Mouse (Mus musculus) heart, embryonic 11.5 days (tissue): Measurements from ENCODE around the gene Tnfaip1. TPM values are rescaled to one million over a fixed set of nuclear protein-coding genes. Genes with fewer than 3 reads are reported as not detected.
A peak's percentile ranks its signal among the peaks of the same experiment; 100 is the strongest.
"Not testable (repeated sequence)": the region's sequence is repeated elsewhere in the genome, so short reads cannot be mapped to it uniquely, and the experiment has no call there.

Source experiments
- ATAC-seq: fragments of 200-750 bp; cut with Nextera tagmentation; replicated peaks from 2 replicates; pipeline ENCODE4 v1.8.0; 2017; ENCODE audit warnings: moderate library complexity; ENCODE audit not compliant: insufficient number of reproducible peaks, low FRiP score, low TSS enrichment
- H3K27ac ChIP-seq: fragments of 300-500 bp; sonication (generic); 2 replicates; pipeline ENCODE4 v1.5.1; 2014; ENCODE audit warnings: mild to moderate bottlenecking, low read depth, low read length
- H3K27me3 ChIP-seq: fragments of 300-500 bp; sonication (generic); 2 replicates; pipeline ENCODE4 v1.6.1; 2014; ENCODE audit warnings: mild to moderate bottlenecking, low read length, mixed read lengths; ENCODE audit not compliant: control insufficient read depth, insufficient read depth
- H3K36me3 ChIP-seq: fragments of 300-500 bp; sonication (generic); 2 replicates; pipeline ENCODE4 v1.6.1; 2014; ENCODE audit warnings: mild to moderate bottlenecking, low read length, moderate library complexity, mixed read lengths; ENCODE audit not compliant: control insufficient read depth, insufficient read depth
- H3K4me1 ChIP-seq: fragments of 300-500 bp; sonication (generic); 2 replicates; pipeline ENCODE4 v1.6.1; 2014; ENCODE audit warnings: low read length; ENCODE audit not compliant: control insufficient read depth, insufficient read depth
- H3K4me2 ChIP-seq: fragments of 300-500 bp; sonication (generic); 2 replicates; pipeline ENCODE4 v1.6.1; 2014; ENCODE audit warnings: mild to moderate bottlenecking, moderate library complexity
- H3K4me3 ChIP-seq: fragments of 300-500 bp; sonication (generic); 2 replicates; pipeline ENCODE4 v1.5.1; 2014; ENCODE audit warnings: low read depth, low read length
- H3K9ac ChIP-seq: fragments of 300-500 bp; sonication (generic); 2 replicates; pipeline ENCODE4 v1.6.1; 2014; ENCODE audit warnings: mild to moderate bottlenecking, low read depth, low read length, moderate library complexity
- H3K9me3 ChIP-seq: fragments of 300-500 bp; sonication (generic); replicated peaks from 2 replicates; pipeline ENCODE4 v1.6.1; 2016; ENCODE audit warnings: low read length; ENCODE audit not compliant: control insufficient read depth
- WGBS: fragments of 180-500 bp; shearing (Covaris S2); extraction: QIAGEN DNeasy Blood & Tissue Kit; methylation state at CpG from one replicate; pipeline ENCODE4 v1.1.7; 2014; ENCODE audit not compliant: insufficient replicate concordance; 5-methylcytosine and 5-hydroxymethylcytosine counted together
- polyA plus RNA-seq: library from polyadenylated mRNA; unstranded; fragments of >200 nt; fragmentation: Nextera tagmentation; extraction: Ambion mirVana; gene quantifications from 2 replicates; pipeline ENCODE4 v1.2.1, GENCODE M21; 2014

Gene Tnfaip1
- polyA plus RNA-seq, result 81.1 and 92.5 TPM in 2 replicates

- H3K9me3 ChIP-seq, result no peaks in the 10 kb centered on the region
- H3K27ac ChIP-seq, result peak within 1 kb of the TSS; percentile 95
- H3K9ac ChIP-seq, result peak within 1 kb of the TSS; percentile 81
- H3K27me3 ChIP-seq, result no peaks in the 10 kb centered on the region
- peaks cover 7% of the 10 kb centered on the region; the same call in 1 of the 2 replicates for H3K36me3 ChIP-seq
- peaks cover 19% of the 10 kb centered on the region for H3K4me1 ChIP-seq
- H3K4me3 ChIP-seq, result peak within 1 kb of the TSS; percentile 67
- WGBS, result 0% methylated on average over 52 of the region's 52 CpGs
- peak within 1 kb of the TSS; percentile 70 for H3K4me2 ChIP-seq
- ATAC-seq, result peak; percentile 93
Observed at GRCm38 (mm10) chr11:78536080-78536689, at the start of gene Tnfaip1, which contains the start of gene Ift20. Gene Tnfaip1 (minus strand): TSS chr11:78536332. Gene Ift20 (plus strand): TSS chr11:78536361.

- Histone ChIP-seq H3K4me2 (no peak overlapping the region), H3K9me3 (no peaks in the 10 kb centered on the region), H3K27ac (no peak overlapping the region), H3K4me3 (no peak overlapping the region), H3K9ac (no peak overlapping the region), H3K27me3 (no peaks in the 10 kb centered on the region), H3K36me3 (peaks cover 19% of the 10 kb centered on the region), H3K4me1 (no peaks in the 10 kb centered on the region)
- 69% methylated on average over 6 of the region's 6 CpGs for WGBS
- ATAC-seq, result no peak
Observed at GRCm38 (mm10) chr11:78582848-78583247, 46.7 kb upstream of the Tnfaip1 start.

GRCm38 (mm10) chr11:78574975-78575374 lies 38.8 kb upstream of the Tnfaip1 start:
- no peak for ATAC-seq
- no peak overlapping the region for H3K9ac ChIP-seq
- H3K9me3 ChIP-seq, result no peaks in the 10 kb centered on the region
- no peak overlapping the region for H3K27ac ChIP-seq
- no peak overlapping the region for H3K4me3 ChIP-seq
- 45% methylated on average over 2 of the region's 2 CpGs for WGBS
- peaks cover 13% of the 10 kb centered on the region for H3K36me3 ChIP-seq
- no peaks in the 10 kb centered on the region for H3K27me3 ChIP-seq
- no peaks in the 10 kb centered on the region; the same call in 1 of the 2 replicates for H3K4me1 ChIP-seq
- no peak overlapping the region for H3K4me2 ChIP-seq

GRCm38 (mm10) chr11:78574536-78574935 lies 38.4 kb upstream of the Tnfaip1 start:
- Histone ChIP-seq H3K4me2 (no peak overlapping the region), H3K27me3 (no peaks in the 10 kb centered on the region), H3K9ac (no peak overlapping the region), H3K9me3 (no peaks in the 10 kb centered on the region), H3K4me3 (no peak overlapping the region), H3K4me1 (peaks cover 3% of the 10 kb centered on the region; the same call in 1 of the 2 replicates), H3K36me3 (peaks cover 13% of the 10 kb centered on the region), H3K27ac (no peak overlapping the region)
- no peak for ATAC-seq
- WGBS, result 86% methylated on average over 3 of the region's 3 CpGs

- not testable (repeated sequence) for ATAC-seq, H3K27ac ChIP-seq, H3K9me3 ChIP-seq, H3K9ac ChIP-seq, H3K27me3 ChIP-seq, H3K4me2 ChIP-seq, H3K4me1 ChIP-seq, H3K4me3 ChIP-seq
- peaks cover 13% of the 10 kb centered on the region for H3K36me3 ChIP-seq
- WGBS, result 94% methylated on average over 3 of the region's 4 CpGs
Observed at GRCm38 (mm10) chr11:78574031-78574430, 37.9 kb upstream of the Tnfaip1 start.

GRCm38 (mm10) chr11:78571854-78572253 lies 35.7 kb upstream of the Tnfaip1 start:
- no peak for ATAC-seq
- WGBS, result 86% methylated on average over 6 of the region's 6 CpGs
- Histone ChIP-seq H3K36me3 (peaks cover 13% of the 10 kb centered on the region), H3K9me3 (no peaks in the 10 kb centered on the region), H3K27ac (no peak overlapping the region), H3K4me1 (peaks cover 4% of the 10 kb centered on the region; the same call in 1 of the 2 replicates), H3K27me3 (no peaks in the 10 kb centered on the region), H3K4me2 (no peak overlapping the region), H3K9ac (no peak overlapping the region), H3K4me3 (no peak overlapping the region)

GRCm38 (mm10) chr11:78571441-78571840 lies 35.3 kb upstream of the Tnfaip1 start:
- Histone ChIP-seq H3K4me3 (no peak overlapping the region), H3K9ac (no peak overlapping the region), H3K4me1 (peaks cover 5% of the 10 kb centered on the region; the same call in 1 of the 2 replicates), H3K36me3 (peaks cover 11% of the 10 kb centered on the region), H3K9me3 (no peaks in the 10 kb centered on the region), H3K27me3 (no peaks in the 10 kb centered on the region), H3K27ac (no peak overlapping the region), H3K4me2 (no peak overlapping the region)
- ATAC-seq, result no peak
- WGBS, result 94% methylated on average over 8 of the region's 8 CpGs

- no peak for ATAC-seq
- H3K9me3 ChIP-seq, result no peaks in the 10 kb centered on the region
- no peak overlapping the region for H3K9ac ChIP-seq
- no peak overlapping the region for H3K4me2 ChIP-seq
- peaks cover 12% of the 10 kb centered on the region for H3K36me3 ChIP-seq
- no peak overlapping the region for H3K4me3 ChIP-seq
- H3K27me3 ChIP-seq, result no peaks in the 10 kb centered on the region
- H3K4me1 ChIP-seq, result peaks cover 7% of the 10 kb centered on the region; the same call in 1 of the 2 replicates
- no peak overlapping the region for H3K27ac ChIP-seq
- 65% methylated on average over 3 of the region's 3 CpGs for WGBS
Observed at GRCm38 (mm10) chr11:78569806-78570205, 33.7 kb upstream of the Tnfaip1 start.

- Histone ChIP-seq H3K36me3 (peaks cover 12% of the 10 kb centered on the region), H3K4me1 (peaks cover 7% of the 10 kb centered on the region; the same call in 1 of the 2 replicates), H3K9ac (no peak overlapping the region), H3K27me3 (no peaks in the 10 kb centered on the region), H3K4me2 (no peak overlapping the region), H3K27ac (no peak overlapping the region), H3K9me3 (no peaks in the 10 kb centered on the region), H3K4me3 (no peak overlapping the region)
- WGBS, result 81% methylated on average over 10 of the region's 10 CpGs
- no peak for ATAC-seq
Observed at GRCm38 (mm10) chr11:78568827-78569226, 32.7 kb upstream of the Tnfaip1 start.
